Mouse (Mus musculus): ENCODE data around the gene Mypn. TPM values are rescaled to one million over a fixed set of nuclear protein-coding genes. Genes with fewer than 3 reads are reported as not detected.

The Mypn gene
- polyA plus RNA-seq, 1 experiment from 2014 or later: 0.15 TPM

GRCm38 (mm10) chr10:63089103-63089757 lies 114.5 kb downstream of the Mypn start:
- Histone ChIP-seq H3K36me3 (no peaks in the 10 kb centered on the region), H3K4me3 (peak overlapping the region; percentile 52), H3K27ac (replicated peaks) (peak overlapping the region; percentile 76), H3K9me3 (replicated peaks) (no peaks in the 10 kb centered on the region), H3K27me3 (ENCODE audit: low read depth, poor library complexity, severe bottlenecking) (peaks cover 8% of the 10 kb centered on the region), H3K4me1 (peaks cover 26% of the 10 kb centered on the region)
- 30% methylated on average over 8 of the region's 8 CpGs for WGBS
- DNase-seq (ENCODE audit: low spot score): peak; percentile 19

DNA sequence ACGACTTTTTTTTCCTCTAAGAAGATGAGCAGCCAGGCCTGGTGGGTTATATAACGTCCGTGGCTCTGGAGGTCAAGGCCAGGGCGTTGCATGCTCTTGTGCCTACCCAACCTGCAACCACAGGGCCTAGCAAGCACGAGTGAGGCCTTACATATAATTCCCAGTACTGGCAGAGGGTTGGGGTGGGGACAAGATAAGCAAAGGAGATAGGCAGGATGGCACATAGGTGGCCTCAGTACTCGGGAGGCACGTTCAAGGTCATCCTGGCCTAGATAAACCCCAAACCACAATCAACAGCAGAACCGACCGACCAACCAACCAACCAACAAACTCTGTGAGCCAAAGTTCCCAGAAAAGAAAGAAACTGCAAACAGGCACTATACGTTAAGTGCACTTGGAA lies 117.4 kb downstream of the Mypn start:
- no peak overlapping the region for H3K4me3 ChIP-seq
- no peaks in the 10 kb centered on the region for H3K36me3 ChIP-seq
- WGBS: 88% methylated on average over 10 of the region's 10 CpGs
- H3K27me3 ChIP-seq (ENCODE audit: low read depth, poor library complexity, severe bottlenecking): peaks cover 8% of the 10 kb centered on the region
- H3K9me3 ChIP-seq (replicated peaks): no peaks in the 10 kb centered on the region
- no peak for DNase-seq (ENCODE audit: low spot score)
- H3K27ac ChIP-seq (replicated peaks): no peak overlapping the region
- peaks cover 28% of the 10 kb centered on the region for H3K4me1 ChIP-seq

GRCm38 (mm10) chr10:63065988-63066387 lies 137.8 kb downstream of the Mypn start:
- H3K27ac ChIP-seq (replicated peaks): no peak overlapping the region
- WGBS: 6% methylated on average over 5 of the region's 5 CpGs
- DNase-seq (ENCODE audit: low spot score): peak; percentile 82
- peaks cover 5% of the 10 kb centered on the region for H3K4me1 ChIP-seq
- H3K27me3 ChIP-seq (ENCODE audit: low read depth, poor library complexity, severe bottlenecking): no peaks in the 10 kb centered on the region
- H3K4me3 ChIP-seq: no peak overlapping the region
- no peaks in the 10 kb centered on the region for H3K9me3 ChIP-seq (replicated peaks)
- no peaks in the 10 kb centered on the region for H3K36me3 ChIP-seq

Other genes with a start within 250 kb of the Mypn start
- 24.9 and 25.3 TPM in 2 replicates for gene Rufy2, start 223.7 kb downstream of the Mypn start, polyA plus RNA-seq (2016; fragmentation: Nextera tagmentation; extraction: Ambion mirVana)
- gene Hnrnph3, start 179.7 kb downstream of the Mypn start, polyA plus RNA-seq (2016; fragmentation: Nextera tagmentation; extraction: Ambion mirVana): 215 and 228 TPM in 2 replicates
- 0.89 and 1.1 TPM in 2 replicates for gene Pbld2, start 179.6 kb downstream of the Mypn start, polyA plus RNA-seq (2016; fragmentation: Nextera tagmentation; extraction: Ambion mirVana)
- 1.3 and 1.5 TPM in 2 replicates for gene Pbld1, start 143.8 kb downstream of the Mypn start, polyA plus RNA-seq (2016; fragmentation: Nextera tagmentation; extraction: Ambion mirVana)
- 0.25 and 1.1 TPM in 2 replicates for gene Atoh7, start 104.3 kb downstream of the Mypn start, polyA plus RNA-seq (2016; fragmentation: Nextera tagmentation; extraction: Ambion mirVana)
- gene Herc4, start 39.9 kb upstream of the Mypn start, polyA plus RNA-seq (2016; fragmentation: Nextera tagmentation; extraction: Ambion mirVana): 46.7 and 46.9 TPM in 2 replicates
- gene Sirt1, start 177.8 kb upstream of the Mypn start, polyA plus RNA-seq (2016; fragmentation: Nextera tagmentation; extraction: Ambion mirVana): 4.9 and 6.2 TPM in 2 replicates
- 11.9 and 15.2 TPM in 2 replicates for gene Dnajc12, start 178.5 kb upstream of the Mypn start, polyA plus RNA-seq (2016; fragmentation: Nextera tagmentation; extraction: Ambion mirVana)
- gene Gm7075, start 217.8 kb upstream of the Mypn start, polyA plus RNA-seq (2016; fragmentation: Nextera tagmentation; extraction: Ambion mirVana): not detected in 2 replicates
- 0.05 TPM in 1 of 2 replicates, not detected in the other for gene Ctnna3, start 226.1 kb upstream of the Mypn start, polyA plus RNA-seq (2016; fragmentation: Nextera tagmentation; extraction: Ambion mirVana)